Comparison of ENCODE assay signal across 16 mouse cellular contexts in genomic region chr13:31349671-31350070, GRCm38 (mm10).
"Had no signal": no experiment of that assay in that cellular context is flagged by ENCODE, and none has a peak within 500 bp of the region (broad histone marks: within the 10 kb centered on the region; RNA-seq: fewer than 3 reads in every experiment).

No protein-coding gene starts in this region.

- DNase-seq: kidney, adult 18-20 months; kidney, postnatal 25 days; lung, adult 18-20 months; lung, postnatal 36 days; retina, postnatal 1 day; right cerebral cortex, postnatal 4 days; spleen, adult 18-20 months; thymus, adult 2 months; thymus, postnatal 25 days had no signal

- H3K4me1 ChIP-seq: kidney, embryonic 15.5 days; limb, embryonic 13.5 days; midbrain, embryonic 12.5 days; neural tube, embryonic 12.5 days; stomach, embryonic 15.5 days had no signal

- H3K36me3 ChIP-seq: kidney, embryonic 15.5 days; limb, embryonic 13.5 days; midbrain, embryonic 12.5 days; neural tube, embryonic 12.5 days; stomach, embryonic 15.5 days had no signal

- H3K27me3 ChIP-seq: kidney, embryonic 15.5 days; limb, embryonic 13.5 days; midbrain, embryonic 12.5 days; neural tube, embryonic 12.5 days; stomach, embryonic 15.5 days had no signal

- H3K4me2 ChIP-seq: kidney, embryonic 15.5 days; limb, embryonic 13.5 days; midbrain, embryonic 12.5 days; neural tube, embryonic 12.5 days; stomach, embryonic 15.5 days had no signal

- H3K9me3 ChIP-seq: kidney, embryonic 15.5 days; midbrain, embryonic 12.5 days; neural tube, embryonic 12.5 days; stomach, embryonic 15.5 days had no signal

- H3K27ac ChIP-seq: kidney, embryonic 15.5 days; limb, embryonic 13.5 days; liver, embryonic 14.5 days; midbrain, embryonic 12.5 days; neural tube, embryonic 12.5 days; stomach, embryonic 15.5 days had no signal

- H3K4me3 ChIP-seq: kidney, embryonic 15.5 days; limb, embryonic 13.5 days; midbrain, embryonic 12.5 days; myocyte; neural tube, embryonic 12.5 days; stomach, embryonic 15.5 days had no signal

- H3K9ac ChIP-seq: kidney, embryonic 15.5 days; limb, embryonic 13.5 days; liver, embryonic 14.5 days; midbrain, embryonic 12.5 days; neural tube, embryonic 12.5 days; stomach, embryonic 15.5 days had no signal
